Mouse (Mus musculus): Measurements from ENCODE around the gene Sult1a1. TPM values are rescaled to one million over a fixed set of nuclear protein-coding genes. Genes with fewer than 3 reads are reported as not detected.

Sult1a1 gene
- polyA plus RNA-seq, 1 experiment from 2014 or later: 0.42 TPM

- under 1% methylated on average over 39 of the region's 39 CpGs for WGBS
- peak overlapping the region; percentile 62 for H3K4me3 ChIP-seq (replicated peaks)
- peak overlapping the region; percentile 37; the same call in 1 of the 2 replicates for H3K27ac ChIP-seq
- peak overlapping the region; percentile 95 for H3K4me2 ChIP-seq
- ATAC-seq (ENCODE audit: low FRiP score): peak; percentile 86
- H3K9me3 ChIP-seq: peaks cover 5% of the 10 kb centered on the region; the same call in 1 of the 2 replicates
- peak overlapping the region; percentile 81 for H3K9ac ChIP-seq
- peaks cover 14% of the 10 kb centered on the region for H3K36me3 ChIP-seq (replicated peaks)
- peaks cover 39% of the 10 kb centered on the region for H3K4me1 ChIP-seq
- peaks cover 40% of the 10 kb centered on the region for H3K27me3 ChIP-seq
Measured at GRCm38 (mm10) chr7:126704121-126704980, 28.1 kb upstream of the Sult1a1 start.

- ATAC-seq (ENCODE audit: low FRiP score): peak; percentile 4; the same call in 1 of the 2 replicates
- H3K9me3 ChIP-seq: no peaks in the 10 kb centered on the region
- WGBS: 12% methylated on average over 7 of the region's 7 CpGs
- H3K4me2 ChIP-seq: peak overlapping the region; percentile 95
- H3K9ac ChIP-seq: peak overlapping the region; percentile 81; the same call in 1 of the 2 replicates
- H3K4me1 ChIP-seq: peaks cover 39% of the 10 kb centered on the region
- peaks cover 20% of the 10 kb centered on the region for H3K36me3 ChIP-seq (replicated peaks)
- H3K27ac ChIP-seq: no peak overlapping the region; the same call in 1 of the 2 replicates
- H3K27me3 ChIP-seq: peaks cover 36% of the 10 kb centered on the region
- H3K4me3 ChIP-seq (replicated peaks): peak overlapping the region; percentile 62
Measured at GRCm38 (mm10) chr7:126703757-126704077, 27.5 kb upstream of the Sult1a1 start.

- peaks cover 39% of the 10 kb centered on the region for H3K4me1 ChIP-seq
- peak overlapping the region; percentile 62 for H3K4me3 ChIP-seq (replicated peaks)
- WGBS: 80% methylated on average over 12 of the region's 12 CpGs
- no peak for ATAC-seq (ENCODE audit: low FRiP score)
- peak overlapping the region; percentile 81; the same call in 1 of the 2 replicates for H3K9ac ChIP-seq
- peaks cover 30% of the 10 kb centered on the region; the same call in 1 of the 2 replicates for H3K27me3 ChIP-seq
- peak overlapping the region; percentile 95 for H3K4me2 ChIP-seq
- no peak overlapping the region; the same call in 1 of the 2 replicates for H3K27ac ChIP-seq
- H3K36me3 ChIP-seq (replicated peaks): peaks cover 21% of the 10 kb centered on the region
- H3K9me3 ChIP-seq: no peaks in the 10 kb centered on the region
Measured at GRCm38 (mm10) chr7:126702861-126703756, 26.9 kb upstream of the Sult1a1 start.

GRCm38 (mm10) chr7:126702358-126702757 lies 26.1 kb upstream of the Sult1a1 start:
- no peaks in the 10 kb centered on the region for H3K9me3 ChIP-seq
- WGBS: 82% methylated on average over 6 of the region's 6 CpGs
- peaks cover 41% of the 10 kb centered on the region for H3K4me1 ChIP-seq
- no peak for ATAC-seq (ENCODE audit: low FRiP score)
- H3K27me3 ChIP-seq: peaks cover 30% of the 10 kb centered on the region; the same call in 1 of the 2 replicates
- H3K36me3 ChIP-seq (replicated peaks): peaks cover 21% of the 10 kb centered on the region
- no peak overlapping the region for H3K27ac ChIP-seq
- H3K4me2 ChIP-seq: peak overlapping the region; percentile 95
- no peak overlapping the region for H3K9ac ChIP-seq
- no peak overlapping the region for H3K4me3 ChIP-seq (replicated peaks)

GRCm38 (mm10) chr7:126701559-126702357 lies 25.5 kb upstream of the Sult1a1 start:
- peaks cover 21% of the 10 kb centered on the region for H3K36me3 ChIP-seq (replicated peaks)
- H3K27ac ChIP-seq: no peak overlapping the region
- peak; percentile 1; the same call in 1 of the 2 replicates for ATAC-seq (ENCODE audit: low FRiP score)
- no peaks in the 10 kb centered on the region for H3K9me3 ChIP-seq
- H3K4me2 ChIP-seq: peak overlapping the region; percentile 36
- peaks cover 47% of the 10 kb centered on the region for H3K4me1 ChIP-seq
- H3K4me3 ChIP-seq (replicated peaks): no peak overlapping the region
- H3K27me3 ChIP-seq: peaks cover 30% of the 10 kb centered on the region; the same call in 1 of the 2 replicates
- 62% methylated on average over 24 of the region's 24 CpGs for WGBS
- 0 out of 2 replicates have a peak overlapping the region, but pooled peaks have one; percentile 5 for H3K9ac ChIP-seq

GRCm38 (mm10) chr7:126701070-126701469 lies 24.8 kb upstream of the Sult1a1 start:
- Histone ChIP-seq H3K27ac (no peak overlapping the region), H3K36me3 (replicated peaks) (peaks cover 21% of the 10 kb centered on the region), H3K9me3 (no peaks in the 10 kb centered on the region), H3K4me1 (peaks cover 53% of the 10 kb centered on the region), H3K4me2 (peak overlapping the region; percentile 36), H3K4me3 (replicated peaks) (no peak overlapping the region), H3K9ac (0 out of 2 replicates have a peak overlapping the region, but pooled peaks have one; percentile 5), H3K27me3 (peaks cover 24% of the 10 kb centered on the region; the same call in 1 of the 2 replicates)
- peak; percentile 45 for ATAC-seq (ENCODE audit: low FRiP score)
- WGBS: under 1% methylated on average over 11 of the region's 11 CpGs

- Histone ChIP-seq H3K36me3 (replicated peaks) (peaks cover 21% of the 10 kb centered on the region), H3K4me3 (replicated peaks) (no peak overlapping the region), H3K27me3 (peaks cover 20% of the 10 kb centered on the region; the same call in 1 of the 2 replicates), H3K27ac (no peak overlapping the region), H3K9me3 (no peaks in the 10 kb centered on the region), H3K4me2 (no peak overlapping the region), H3K9ac (no peak overlapping the region), H3K4me1 (peaks cover 53% of the 10 kb centered on the region)
- WGBS: 82% methylated on average over 25 of the region's 25 CpGs
- no peak for ATAC-seq (ENCODE audit: low FRiP score)
Measured at GRCm38 (mm10) chr7:126700063-126701015, 24.1 kb upstream of the Sult1a1 start.

GRCm38 (mm10) chr7:126697838-126698237 lies 21.6 kb upstream of the Sult1a1 start:
- no peak for ATAC-seq (ENCODE audit: low FRiP score)
- H3K4me2 ChIP-seq: no peak overlapping the region
- H3K4me3 ChIP-seq (replicated peaks): no peak overlapping the region
- no peaks in the 10 kb centered on the region for H3K9me3 ChIP-seq
- 98% methylated on average over 8 of the region's 8 CpGs for WGBS
- H3K4me1 ChIP-seq: peaks cover 44% of the 10 kb centered on the region
- H3K27ac ChIP-seq: no peak overlapping the region
- H3K27me3 ChIP-seq: peaks cover 9% of the 10 kb centered on the region; the same call in 1 of the 2 replicates
- H3K36me3 ChIP-seq (replicated peaks): peaks cover 21% of the 10 kb centered on the region
- H3K9ac ChIP-seq: no peak overlapping the region

- peaks cover 38% of the 10 kb centered on the region for H3K4me1 ChIP-seq
- H3K27me3 ChIP-seq: 0 out of 2 replicates have a peak, but pooled peaks cover under 1% of the 10 kb centered on the region
- peak overlapping the region; percentile 79 for H3K4me3 ChIP-seq (replicated peaks)
- H3K36me3 ChIP-seq (replicated peaks): peaks cover 30% of the 10 kb centered on the region
- no peaks in the 10 kb centered on the region for H3K9me3 ChIP-seq
- H3K9ac ChIP-seq: peak overlapping the region; percentile 73
- 83% methylated on average over 3 of the region's 3 CpGs for WGBS
- H3K27ac ChIP-seq: no peak overlapping the region
- ATAC-seq (ENCODE audit: low FRiP score): no peak
- H3K4me2 ChIP-seq: peak overlapping the region; percentile 93
Measured at GRCm38 (mm10) chr7:126696886-126697285, 20.7 kb upstream of the Sult1a1 start.

GRCm38 (mm10) chr7:126696303-126696702 lies 20.1 kb upstream of the Sult1a1 start:
- Histone ChIP-seq H3K4me2 (peak overlapping the region; percentile 93), H3K27ac (no peak overlapping the region)

More at GRCm38 (mm10) chr7:126696303-126696702, 20.1 kb upstream of the Sult1a1 start:
- H3K4me3 ChIP-seq (replicated peaks): peak overlapping the region; percentile 79
- H3K9me3 ChIP-seq: no peaks in the 10 kb centered on the region
- peak overlapping the region; percentile 73 for H3K9ac ChIP-seq
- H3K4me1 ChIP-seq: peaks cover 32% of the 10 kb centered on the region
- ATAC-seq (ENCODE audit: low FRiP score): no peak
- peaks cover 36% of the 10 kb centered on the region for H3K36me3 ChIP-seq (replicated peaks)
- no peaks in the 10 kb centered on the region for H3K27me3 ChIP-seq
- WGBS: 5% methylated on average over 17 of the region's 17 CpGs

Data from forebrain, embryonic 12.5 days (tissue).